Mouse (Mus musculus): ENCODE results near the gene Borcs6. TPM values are rescaled to one million over a fixed set of nuclear protein-coding genes. Genes with fewer than 3 reads are reported as not detected.

Gene Borcs6
- polyA plus RNA-seq, 1 experiment from 2014 or later: 20.1 TPM

GRCm38 (mm10) chr11:69016755-69017154 is 42.8 kb upstream of the Borcs6 start:
- Histone ChIP-seq H3K4me3 (ENCODE audit: low read depth, low read length) (peak overlapping the region; percentile 52), H3K4me1 (ENCODE audit: insufficient read depth, low read depth, low read length) (peaks cover 5% of the 10 kb centered on the region; the same call in 1 of the 2 replicates), H3K9ac (replicated peaks; ENCODE audit: low read depth) (peak overlapping the region; percentile 63; the same call in 1 of the 2 replicates), H3K36me3 (ENCODE audit: insufficient read depth, low read length) (no peaks in the 10 kb centered on the region), H3K4me2 (replicated peaks; ENCODE audit: low read depth, low read length) (peak overlapping the region; percentile 66), H3K27ac (ENCODE audit: low read length) (no peak overlapping the region), H3K9me3 (ENCODE audit: low read length) (no peaks in the 10 kb centered on the region), H3K27me3 (replicated peaks; ENCODE audit: insufficient read depth, low read length) (no peaks in the 10 kb centered on the region)
- DNase-seq (ENCODE audit: low spot score) (no peak), ATAC-seq (no peak)
- WGBS: 51% methylated on average over 3 of the region's 3 CpGs
- TF ChIP-seq EP300 (IDR thresholded peaks at IDR 0.05) (no peak), CTCF (IDR thresholded peaks at IDR 0.05) (no peak)

- H3K27ac ChIP-seq (ENCODE audit: low read length): no peak overlapping the region
- H3K4me3 ChIP-seq (ENCODE audit: low read depth, low read length): no peak overlapping the region
- ATAC-seq (no peak), DNase-seq (ENCODE audit: low spot score) (no peak)
- peaks cover 18% of the 10 kb centered on the region; the same call in 1 of the 2 replicates for H3K36me3 ChIP-seq (ENCODE audit: insufficient read depth, low read length)
- TF ChIP-seq CTCF (IDR thresholded peaks at IDR 0.05) (no peak), EP300 (IDR thresholded peaks at IDR 0.05) (no peak)
- H3K9me3 ChIP-seq (ENCODE audit: low read length): no peaks in the 10 kb centered on the region
- H3K4me1 ChIP-seq (ENCODE audit: insufficient read depth, low read depth, low read length): peaks cover 5% of the 10 kb centered on the region; the same call in 1 of the 2 replicates
- H3K4me2 ChIP-seq (replicated peaks; ENCODE audit: low read depth, low read length): no peak overlapping the region
- no peaks in the 10 kb centered on the region for H3K27me3 ChIP-seq (replicated peaks; ENCODE audit: insufficient read depth, low read length)
- H3K9ac ChIP-seq (replicated peaks; ENCODE audit: low read depth): no peak overlapping the region
Observed at GRCm38 (mm10) chr11:69020691-69021090, 38.8 kb upstream of the Borcs6 start.

- Histone ChIP-seq H3K36me3 (ENCODE audit: insufficient read depth, low read length) (peaks cover 35% of the 10 kb centered on the region; the same call in 1 of the 2 replicates), H3K4me1 (ENCODE audit: insufficient read depth, low read depth, low read length) (no peaks in the 10 kb centered on the region), H3K4me2 (replicated peaks; ENCODE audit: low read depth, low read length) (no peak overlapping the region), H3K27me3 (replicated peaks; ENCODE audit: insufficient read depth, low read length) (no peaks in the 10 kb centered on the region), H3K9me3 (ENCODE audit: low read length) (no peaks in the 10 kb centered on the region), H3K4me3 (ENCODE audit: low read depth, low read length) (no peak overlapping the region), H3K9ac (replicated peaks; ENCODE audit: low read depth) (no peak overlapping the region), H3K27ac (ENCODE audit: low read length) (no peak overlapping the region)
- 84% methylated on average over 3 of the region's 3 CpGs for WGBS
- TF ChIP-seq CTCF (IDR thresholded peaks at IDR 0.05) (no peak), EP300 (IDR thresholded peaks at IDR 0.05) (no peak)
- no peak for DNase-seq (ENCODE audit: low spot score)
- no peak for ATAC-seq
Observed at GRCm38 (mm10) chr11:69026562-69026961, 33.0 kb upstream of the Borcs6 start.

- ATAC-seq (no peak), DNase-seq (ENCODE audit: low spot score) (no peak)
- H3K9me3 ChIP-seq (ENCODE audit: low read length): no peaks in the 10 kb centered on the region
- H3K4me3 ChIP-seq (ENCODE audit: low read depth, low read length): no peak overlapping the region
- 76% methylated on average over 2 of the region's 2 CpGs for WGBS
- no peak overlapping the region for H3K4me2 ChIP-seq (replicated peaks; ENCODE audit: low read depth, low read length)
- H3K4me1 ChIP-seq (ENCODE audit: insufficient read depth, low read depth, low read length): no peaks in the 10 kb centered on the region
- no peaks in the 10 kb centered on the region for H3K27me3 ChIP-seq (replicated peaks; ENCODE audit: insufficient read depth, low read length)
- no peak overlapping the region for H3K27ac ChIP-seq (ENCODE audit: low read length)
- no peak overlapping the region for H3K9ac ChIP-seq (replicated peaks; ENCODE audit: low read depth)
- peak; percentile 48 for TF ChIP-seq CTCF (IDR thresholded peaks at IDR 0.05)
- no peak for TF ChIP-seq EP300 (IDR thresholded peaks at IDR 0.05)
- H3K36me3 ChIP-seq (ENCODE audit: insufficient read depth, low read length): peaks cover 22% of the 10 kb centered on the region; the same call in 1 of the 2 replicates
Observed at GRCm38 (mm10) chr11:69028805-69029204, 30.7 kb upstream of the Borcs6 start.

GRCm38 (mm10) chr11:69033552-69033951 is 26.0 kb upstream of the Borcs6 start:
- no peaks in the 10 kb centered on the region for H3K27me3 ChIP-seq (replicated peaks; ENCODE audit: insufficient read depth, low read length)
- no peak overlapping the region for H3K9ac ChIP-seq (replicated peaks; ENCODE audit: low read depth)
- H3K4me2 ChIP-seq (replicated peaks; ENCODE audit: low read depth, low read length): no peak overlapping the region
- H3K9me3 ChIP-seq (ENCODE audit: low read length): no peaks in the 10 kb centered on the region
- no peak overlapping the region for H3K4me3 ChIP-seq (ENCODE audit: low read depth, low read length)
- H3K27ac ChIP-seq (ENCODE audit: low read length): no peak overlapping the region; the same call in 1 of the 2 replicates
- H3K36me3 ChIP-seq (ENCODE audit: insufficient read depth, low read length): peaks cover 8% of the 10 kb centered on the region; the same call in 1 of the 2 replicates
- no peak for TF ChIP-seq CTCF (IDR thresholded peaks at IDR 0.05)
- no peak for TF ChIP-seq EP300 (IDR thresholded peaks at IDR 0.05)
- ATAC-seq (no peak), DNase-seq (ENCODE audit: low spot score) (no peak)
- no peaks in the 10 kb centered on the region; the same call in 1 of the 2 replicates for H3K4me1 ChIP-seq (ENCODE audit: insufficient read depth, low read depth, low read length)
- 57% methylated on average over 9 of the region's 9 CpGs for WGBS

GRCm38 (mm10) chr11:69034585-69034984 is 24.9 kb upstream of the Borcs6 start:
- Histone ChIP-seq H3K9me3 (ENCODE audit: low read length) (no peaks in the 10 kb centered on the region), H3K4me1 (ENCODE audit: insufficient read depth, low read depth, low read length) (peaks cover 6% of the 10 kb centered on the region), H3K36me3 (ENCODE audit: insufficient read depth, low read length) (peaks cover 8% of the 10 kb centered on the region; the same call in 1 of the 2 replicates), H3K27ac (ENCODE audit: low read length) (no peak overlapping the region), H3K4me3 (ENCODE audit: low read depth, low read length) (no peak overlapping the region), H3K4me2 (replicated peaks; ENCODE audit: low read depth, low read length) (no peak overlapping the region), H3K9ac (replicated peaks; ENCODE audit: low read depth) (no peak overlapping the region), H3K27me3 (replicated peaks; ENCODE audit: insufficient read depth, low read length) (no peaks in the 10 kb centered on the region)
- no peak for ATAC-seq
- TF ChIP-seq CTCF (IDR thresholded peaks at IDR 0.05): no peak
- no peak for TF ChIP-seq EP300 (IDR thresholded peaks at IDR 0.05)
- WGBS: 90% methylated on average over 3 of the region's 3 CpGs
- DNase-seq (ENCODE audit: low spot score): no peak

- Histone ChIP-seq H3K4me1 (ENCODE audit: insufficient read depth, low read depth, low read length) (peaks cover 6% of the 10 kb centered on the region), H3K4me2 (replicated peaks; ENCODE audit: low read depth, low read length) (peak overlapping the region; percentile 29; the same call in 1 of the 2 replicates), H3K9me3 (ENCODE audit: low read length) (no peaks in the 10 kb centered on the region), H3K9ac (replicated peaks; ENCODE audit: low read depth) (no peak overlapping the region), H3K27ac (ENCODE audit: low read length) (no peak overlapping the region), H3K4me3 (ENCODE audit: low read depth, low read length) (no peak overlapping the region), H3K36me3 (ENCODE audit: insufficient read depth, low read length) (peaks cover 8% of the 10 kb centered on the region; the same call in 1 of the 2 replicates), H3K27me3 (replicated peaks; ENCODE audit: insufficient read depth, low read length) (no peaks in the 10 kb centered on the region)
- no peak for TF ChIP-seq CTCF (IDR thresholded peaks at IDR 0.05)
- no peak for TF ChIP-seq EP300 (IDR thresholded peaks at IDR 0.05)
- 86% methylated on average over 9 of the region's 9 CpGs for WGBS
- no peak for DNase-seq (ENCODE audit: low spot score)
- ATAC-seq: no peak
Observed at GRCm38 (mm10) chr11:69035411-69035810, 24.1 kb upstream of the Borcs6 start.

All from lung, postnatal 0 days (tissue).